Mouse (Mus musculus) cerebellum, adult 11 months (tissue): Measurements from ENCODE around the gene Yju2.
A peak's percentile ranks its signal among the peaks of the same experiment; 100 is the strongest.
"Not testable (repeated sequence)": the region's sequence is repeated elsewhere in the genome, so short reads cannot be mapped to it uniquely, and the experiment has no call there.

Source experiments
- DNase-seq: peaks from one replicate; pipeline ENCODE4 v3.0.0; 2022

Yju2 gene

GRCm38 (mm10) chr17:55958918-55959728 lies at the start of gene Yju2:
Gene Yju2, plus strand, starts transcription at chr17:55959099.
- DNase-seq: peak; percentile 91

DNA sequence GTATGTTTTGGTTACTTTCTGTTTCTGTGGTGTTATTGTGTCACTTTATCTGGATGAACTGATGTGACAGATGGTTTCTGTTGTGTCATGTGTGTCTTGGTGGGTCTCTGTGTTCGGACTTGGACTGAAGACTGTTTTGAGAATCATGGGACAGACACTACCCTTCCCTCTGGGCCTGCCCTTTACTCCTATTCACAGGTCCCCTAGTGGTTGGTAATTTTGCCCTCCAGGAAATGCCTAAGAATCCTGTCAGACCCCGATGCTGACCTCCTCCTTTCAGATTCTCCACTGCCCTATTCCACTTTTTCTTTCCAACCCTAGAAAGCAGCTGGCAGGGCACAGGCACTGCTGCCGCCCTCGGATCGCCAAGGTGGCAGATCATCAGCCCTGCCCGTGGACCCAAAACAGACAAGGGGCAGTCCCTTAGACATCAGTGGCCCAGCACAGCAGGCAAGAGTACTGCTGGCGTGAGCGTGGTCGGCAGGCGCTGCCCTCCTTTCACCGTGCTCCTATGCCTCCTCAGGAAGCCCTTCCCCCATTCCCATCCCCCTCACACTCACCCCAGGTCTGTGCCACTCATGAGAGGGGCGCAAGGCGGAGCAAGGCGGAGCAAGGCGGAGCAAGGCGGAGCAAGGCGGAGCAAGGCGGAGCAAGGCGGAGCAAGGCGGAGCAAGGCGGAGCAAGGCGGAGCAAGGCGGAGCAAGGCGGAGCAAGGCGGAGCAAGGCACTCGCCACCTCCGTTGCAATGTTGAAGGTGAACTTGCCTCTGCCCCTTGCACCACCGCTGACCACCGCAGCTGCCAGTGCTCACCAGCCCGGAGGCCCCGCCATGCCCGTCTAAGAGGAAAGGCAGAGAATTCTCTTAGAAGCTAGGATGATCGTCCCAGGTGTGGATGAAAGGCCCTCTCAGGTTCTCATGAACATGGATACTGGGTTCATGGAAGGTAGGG lies 27.1 kb upstream of the Yju2 start:
- DNase-seq: peak; percentile 66

DNA sequence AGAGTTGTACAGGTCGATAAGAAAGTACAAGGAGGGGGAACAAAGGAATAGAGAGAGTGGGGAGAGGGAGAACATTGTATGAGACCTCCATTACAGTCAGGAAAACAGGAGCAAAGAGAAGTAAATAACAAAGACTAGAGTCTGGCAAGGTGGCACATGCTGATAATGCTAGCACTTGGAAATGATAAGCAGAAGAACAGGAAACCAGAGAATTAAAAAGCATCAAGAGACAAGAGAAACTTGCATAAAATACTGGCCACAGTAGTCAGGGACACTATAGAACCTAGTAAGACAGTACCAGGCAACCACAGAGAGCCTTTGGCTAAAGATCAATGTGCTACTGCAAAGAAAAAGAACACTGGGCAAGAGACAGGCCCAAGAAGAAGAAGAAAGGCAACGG lies 26.3 kb upstream of the Yju2 start:
- DNase-seq: no peak

DNA sequence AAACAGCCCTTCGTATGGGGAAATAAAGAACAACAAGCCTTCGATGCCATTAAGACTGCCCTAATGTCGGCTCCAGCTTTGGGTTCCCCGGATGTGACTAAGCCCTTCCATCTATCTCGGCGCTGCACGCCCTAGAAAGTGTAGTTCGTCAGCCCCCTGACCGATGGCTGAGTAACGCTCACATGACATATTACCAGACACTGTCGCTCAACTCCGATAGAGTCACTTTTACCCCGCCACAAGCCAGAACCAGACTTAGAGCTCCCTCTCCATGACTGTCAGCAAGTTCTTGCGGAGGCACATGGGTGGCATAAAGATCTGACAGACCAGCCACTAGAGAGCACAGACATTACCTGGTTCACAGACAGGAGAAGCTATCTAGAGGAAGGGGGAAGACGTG lies 25.7 kb upstream of the Yju2 start:
- no peak for DNase-seq

GRCm38 (mm10) chr17:55944387-55944865 lies 14.5 kb upstream of the Yju2 start:
- not testable (repeated sequence) for DNase-seq

DNA sequence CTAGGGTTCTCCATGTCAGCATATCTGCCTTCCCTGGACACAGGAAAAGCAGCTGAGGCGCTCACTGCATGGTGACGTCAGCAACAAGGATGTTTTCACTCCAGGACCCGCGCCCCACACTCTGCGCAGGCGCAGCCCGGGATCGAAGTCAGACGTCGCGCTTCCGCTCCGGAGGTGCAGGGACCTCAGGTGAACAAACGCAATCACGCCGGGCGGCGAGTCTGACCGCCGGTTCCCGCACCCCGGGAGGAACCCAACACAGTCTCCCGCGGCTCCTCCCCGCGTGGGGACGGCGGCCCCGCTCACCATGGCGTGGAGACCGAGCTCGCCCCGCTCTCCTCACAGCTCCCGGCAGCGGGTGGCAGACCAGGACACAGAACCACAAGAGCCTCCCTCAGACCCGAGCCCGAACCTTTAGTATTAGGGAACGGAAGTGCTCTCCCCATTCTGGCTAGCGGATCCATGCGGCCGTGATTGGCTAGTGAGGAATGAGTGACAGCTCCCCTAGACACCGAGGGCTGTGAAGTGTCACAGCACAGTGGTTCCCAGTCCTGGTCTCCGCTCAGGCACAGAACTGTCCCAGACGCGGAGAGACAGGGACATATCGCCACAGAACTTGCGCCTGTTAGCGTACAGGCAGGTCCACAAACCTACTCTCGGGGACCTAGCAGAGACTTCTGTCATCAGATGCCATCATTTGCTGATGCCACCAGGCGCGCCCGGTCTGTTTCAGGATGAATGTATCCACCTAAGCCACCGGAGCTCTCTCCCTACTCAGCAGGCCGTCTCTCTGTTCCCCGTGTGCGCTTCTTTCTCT lies 13.8 kb upstream of the Yju2 start:
- DNase-seq: peak; percentile 94

- no peak for DNase-seq
These were observed 13.2 kb upstream of the Yju2 start for GRCm38 (mm10) chr17:55945696-55946095.

DNA sequence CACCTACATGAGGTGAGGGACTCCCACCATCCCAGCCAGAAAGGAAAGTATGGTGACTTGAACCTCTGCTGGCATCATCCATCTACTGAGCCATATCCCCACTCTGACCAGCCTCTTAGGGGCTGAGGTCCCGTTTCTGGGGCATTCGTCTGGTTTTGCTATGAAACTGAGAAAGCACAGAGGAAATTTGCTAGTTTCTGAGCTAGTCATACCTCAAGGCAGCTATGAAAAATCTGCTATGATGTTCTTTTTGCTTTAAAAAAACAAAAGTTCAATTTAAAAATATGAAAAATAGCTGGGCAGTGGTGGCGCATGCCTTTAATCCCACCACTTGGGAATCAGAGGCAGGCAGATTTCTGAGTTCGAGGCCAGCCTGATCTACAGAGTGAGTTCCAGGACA lies 10.3 kb upstream of the Yju2 start:
- no peak for DNase-seq

GRCm38 (mm10) chr17:55949400-55949799 lies 9.5 kb upstream of the Yju2 start, which contains the start of gene Zfp119b:
Gene Zfp119b, minus strand, starts transcription at chr17:55949500.
- DNase-seq: no peak

DNA sequence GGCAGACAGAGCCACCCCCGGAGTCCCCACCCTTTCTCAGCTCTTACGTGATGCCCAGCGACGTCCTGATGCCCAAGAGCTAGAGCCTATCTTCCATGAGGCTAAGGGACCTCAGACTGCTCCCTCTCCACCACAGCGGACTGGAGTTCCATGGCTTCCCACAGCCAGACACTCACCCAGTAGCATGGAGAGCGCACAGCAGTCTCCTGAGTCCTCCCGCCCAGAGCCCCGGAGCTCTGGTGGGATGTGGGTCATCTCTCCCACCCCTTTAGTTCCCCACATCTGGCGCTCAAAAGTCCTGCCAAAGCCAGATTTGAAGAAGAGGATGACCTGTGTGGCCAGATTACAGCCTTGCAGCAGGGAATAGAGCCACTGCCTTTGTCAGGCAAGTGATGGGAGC lies 8.3 kb upstream of the Yju2 start:
- DNase-seq: no peak

- peak; percentile 1 for DNase-seq
These were observed 6.9 kb upstream of the Yju2 start for GRCm38 (mm10) chr17:55952041-55952440.

DNA sequence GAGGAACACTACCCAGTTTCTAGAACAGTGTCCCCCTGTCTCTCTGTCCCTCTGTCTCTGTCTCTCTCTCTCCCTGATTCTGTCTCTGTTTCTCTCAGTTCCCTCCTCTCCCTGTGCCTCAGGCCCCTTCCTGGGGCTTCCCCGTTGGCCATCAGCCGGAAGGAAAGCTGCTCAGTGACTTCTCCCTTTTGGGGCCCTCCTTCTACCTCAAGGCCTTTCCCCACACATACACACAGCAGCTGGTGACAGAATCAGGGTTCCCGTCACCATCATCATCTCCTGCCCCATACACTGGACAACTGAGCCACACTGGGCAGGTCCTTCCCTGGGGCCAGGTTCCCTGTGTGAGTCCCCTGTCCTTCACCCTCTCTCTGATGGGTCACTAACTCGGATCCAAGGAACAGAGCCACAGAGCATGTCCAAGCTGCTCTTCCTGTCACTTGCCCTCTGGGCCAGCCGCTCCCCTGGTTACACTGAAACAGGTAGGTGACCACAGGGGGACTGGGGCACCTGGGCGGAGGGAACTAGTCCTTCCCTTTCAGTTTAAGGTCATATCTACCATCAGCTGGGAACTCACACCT lies 6.4 kb upstream of the Yju2 start, which contains the start of gene Ebi3:
TSS of gene Ebi3 (plus strand) at position 194 of the 581 bp plus-strand sequence.
- peak; percentile 5 for DNase-seq

DNA sequence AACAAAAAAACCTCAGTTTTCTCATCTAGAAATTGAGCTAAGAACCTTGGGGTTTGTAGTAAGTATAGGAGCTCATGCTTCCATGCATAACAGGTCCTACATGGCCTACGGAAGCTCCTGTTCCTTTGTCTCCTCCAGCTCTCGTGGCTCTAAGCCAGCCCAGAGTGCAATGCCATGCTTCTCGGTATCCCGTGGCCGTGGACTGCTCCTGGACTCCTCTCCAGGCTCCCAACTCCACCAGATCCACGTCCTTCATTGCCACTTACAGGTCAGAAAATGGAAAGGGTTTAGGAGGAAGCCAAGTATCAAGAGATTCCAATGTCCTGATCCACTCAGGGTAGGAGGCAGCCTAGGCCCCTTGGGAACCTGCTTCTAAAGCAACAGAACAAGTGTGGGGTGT lies 5.1 kb upstream of the Yju2 start:
- peak; percentile 5 for DNase-seq

GRCm38 (mm10) chr17:55954229-55954628 lies 4.7 kb upstream of the Yju2 start:
- DNase-seq: peak; percentile 13

DNA sequence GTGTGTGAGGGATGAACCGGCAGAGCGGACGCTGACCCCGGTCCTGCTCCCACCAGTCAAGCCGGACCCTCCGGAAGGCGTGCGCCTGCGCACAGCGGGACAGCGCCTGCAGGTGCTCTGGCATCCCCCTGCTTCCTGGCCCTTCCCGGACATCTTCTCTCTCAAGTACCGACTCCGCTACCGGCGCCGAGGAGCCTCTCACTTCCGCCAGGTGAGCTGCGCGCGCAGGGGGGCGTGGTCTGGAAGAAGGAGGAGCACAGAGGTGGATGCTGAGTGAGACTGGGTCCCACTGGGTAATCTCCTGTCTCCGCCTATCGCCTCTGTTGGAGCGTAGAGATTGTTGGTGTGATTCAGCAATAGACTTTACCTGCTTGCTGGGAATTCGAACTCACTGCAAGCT lies 2.8 kb upstream of the Yju2 start:
- DNase-seq: peak; percentile 84

GRCm38 (mm10) chr17:55956591-55956990 lies 2.3 kb upstream of the Yju2 start:
- no peak for DNase-seq

GRCm38 (mm10) chr17:55957168-55957567 lies 1.7 kb upstream of the Yju2 start:
- DNase-seq: peak; percentile 73

- peak; percentile 34 for DNase-seq
These were observed 944 bp upstream of the Yju2 start for GRCm38 (mm10) chr17:55957726-55958583.

- peak; percentile 31 for DNase-seq
These were observed 364 bp upstream of the Yju2 start for GRCm38 (mm10) chr17:55958584-55958886.

DNA sequence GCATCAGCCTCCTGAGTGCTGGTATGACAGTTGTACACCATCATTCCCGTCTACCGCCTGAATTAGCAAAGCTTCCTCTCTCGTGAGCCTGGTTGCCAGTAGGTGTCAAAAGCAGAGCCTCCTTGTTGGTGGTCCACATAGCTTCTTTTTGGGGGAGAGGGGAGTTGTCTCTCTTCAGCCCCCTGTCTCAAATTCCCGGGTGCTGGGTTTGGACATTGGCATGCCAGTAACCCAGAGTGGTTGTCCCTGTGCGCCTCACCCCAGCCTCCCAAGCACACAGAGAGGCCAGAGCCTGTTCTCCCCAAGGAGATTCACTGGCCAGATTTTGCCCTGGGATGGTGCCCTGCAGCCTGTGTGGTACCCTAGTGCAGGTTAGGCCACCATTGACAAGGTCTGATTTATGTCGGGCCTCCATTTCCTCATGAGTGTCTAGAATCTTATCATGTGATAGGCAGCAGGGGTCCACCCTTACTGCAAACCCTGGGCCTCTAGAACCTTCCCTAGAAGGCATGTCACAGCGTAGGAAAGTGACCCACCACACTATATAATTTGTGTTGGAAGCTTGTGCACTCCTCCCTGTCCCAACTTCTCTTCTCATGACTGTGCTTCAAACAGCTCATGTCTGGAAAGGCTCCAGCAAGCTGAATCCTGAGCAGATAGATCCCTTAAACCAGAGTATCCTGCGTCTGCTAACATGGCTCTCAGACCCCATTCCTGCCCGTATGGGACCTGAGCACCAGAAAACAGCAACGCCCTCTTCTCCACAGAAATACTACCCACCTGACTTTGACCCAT lies 1.2 kb downstream of the Yju2 start:
- peak; percentile 39 for DNase-seq
